Mouse (Mus musculus): Measurements from ENCODE around the gene Dnajb1. TPM values are rescaled to one million over a fixed set of nuclear protein-coding genes. Genes with fewer than 3 reads are reported as not detected.

Dnajb1 gene
- total and polyA plus RNA-seq, 2 experiments from 2014 or later: 41.2 to 65.1 TPM

GRCm38 (mm10) chr8:83609547-83610180, 1.7 kb downstream of the Dnajb1 start:
- DNase-seq (no peak), ATAC-seq (no peak)
- H3K27ac ChIP-seq (ENCODE audit: low read depth, low read length): no peak overlapping the region
- peak overlapping the region; percentile 83 for H3K4me3 ChIP-seq (ENCODE audit: low read depth, low read length)
- H3K4me1 ChIP-seq (ENCODE audit: insufficient read depth): peaks cover 7% of the 10 kb centered on the region
- peaks cover 46% of the 10 kb centered on the region for H3K36me3 ChIP-seq (ENCODE audit: insufficient read depth)
- H3K4me2 ChIP-seq (ENCODE audit: low read depth): peak overlapping the region; percentile 63
- no peaks in the 10 kb centered on the region for H3K9me3 ChIP-seq (ENCODE audit: low read length)
- TF ChIP-seq CTCF (IDR thresholded peaks at IDR 0.05; ENCODE audit: low read depth): no peak
- H3K9ac ChIP-seq: peak overlapping the region; percentile 68
- no peaks in the 10 kb centered on the region for H3K27me3 ChIP-seq (ENCODE audit: insufficient read depth, low read length)
- WGBS: 94% methylated on average over 10 of the region's 10 CpGs

DNA sequence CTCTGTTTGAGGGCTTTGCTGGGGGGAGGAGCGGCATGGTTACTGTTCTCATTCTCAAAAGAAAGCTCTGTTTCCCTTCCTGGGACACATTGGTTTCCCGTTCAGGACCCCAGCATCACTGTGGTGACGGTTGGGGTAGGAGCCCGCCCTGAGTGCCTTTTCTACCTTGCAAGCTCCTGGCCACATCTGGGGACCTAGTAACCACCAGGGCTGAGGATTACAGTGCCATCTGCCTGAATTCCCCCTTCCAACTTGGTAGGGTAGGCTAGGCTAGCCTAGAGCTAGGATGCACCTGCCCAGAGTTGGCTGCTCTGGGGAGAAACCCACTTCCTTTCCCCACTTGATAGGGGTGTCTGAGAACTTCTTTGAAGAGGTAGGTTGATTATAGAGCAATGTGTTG, 3.9 kb downstream of the Dnajb1 start:
- 95% methylated on average over 4 of the region's 4 CpGs for WGBS

GRCm38 (mm10) chr8:83613695-83614094, 5.7 kb downstream of the Dnajb1 start:
- DNase-seq (no peak), ATAC-seq (no peak)
- H3K4me2 ChIP-seq (ENCODE audit: low read depth): no peak overlapping the region
- 96% methylated on average over 4 of the region's 4 CpGs for WGBS
- H3K9me3 ChIP-seq (ENCODE audit: low read length): no peaks in the 10 kb centered on the region
- peaks cover 46% of the 10 kb centered on the region for H3K36me3 ChIP-seq (ENCODE audit: insufficient read depth)
- H3K27ac ChIP-seq (ENCODE audit: low read depth, low read length): no peak overlapping the region
- no peak overlapping the region for H3K4me3 ChIP-seq (ENCODE audit: low read depth, low read length)
- H3K27me3 ChIP-seq (ENCODE audit: insufficient read depth, low read length): no peaks in the 10 kb centered on the region
- H3K4me1 ChIP-seq (ENCODE audit: insufficient read depth): peaks cover 7% of the 10 kb centered on the region
- H3K9ac ChIP-seq: no peak overlapping the region
- no peak for TF ChIP-seq CTCF (IDR thresholded peaks at IDR 0.05; ENCODE audit: low read depth)

More for the DNA sequence above, 3.9 kb downstream of the Dnajb1 start:
- no peak for TF ChIP-seq CTCF (IDR thresholded peaks at IDR 0.05; ENCODE audit: low read depth)
- H3K27me3 ChIP-seq (ENCODE audit: insufficient read depth, low read length): no peaks in the 10 kb centered on the region
- ATAC-seq (no peak), DNase-seq (no peak)
- no peak overlapping the region for H3K9ac ChIP-seq
- no peak overlapping the region for H3K4me2 ChIP-seq (ENCODE audit: low read depth)
- H3K27ac ChIP-seq (ENCODE audit: low read depth, low read length): no peak overlapping the region
- no peak overlapping the region for H3K4me3 ChIP-seq (ENCODE audit: low read depth, low read length)
- H3K36me3 ChIP-seq (ENCODE audit: insufficient read depth): peaks cover 46% of the 10 kb centered on the region
- H3K9me3 ChIP-seq (ENCODE audit: low read length): no peaks in the 10 kb centered on the region
- peaks cover 7% of the 10 kb centered on the region for H3K4me1 ChIP-seq (ENCODE audit: insufficient read depth)

GRCm38 (mm10) chr8:83616625-83617024, 8.6 kb downstream of the Dnajb1 start:
- DNase-seq (no peak), ATAC-seq (no peak)
- TF ChIP-seq CTCF (IDR thresholded peaks at IDR 0.05; ENCODE audit: low read depth): no peak
- H3K36me3 ChIP-seq (ENCODE audit: insufficient read depth): peaks cover 26% of the 10 kb centered on the region
- H3K9me3 ChIP-seq (ENCODE audit: low read length): no peaks in the 10 kb centered on the region
- no peaks in the 10 kb centered on the region for H3K27me3 ChIP-seq (ENCODE audit: insufficient read depth, low read length)
- H3K27ac ChIP-seq (ENCODE audit: low read depth, low read length): no peak overlapping the region
- no peaks in the 10 kb centered on the region for H3K4me1 ChIP-seq (ENCODE audit: insufficient read depth)
- H3K4me3 ChIP-seq (ENCODE audit: low read depth, low read length): no peak overlapping the region
- H3K9ac ChIP-seq: no peak overlapping the region
- H3K4me2 ChIP-seq (ENCODE audit: low read depth): no peak overlapping the region

GRCm38 (mm10) chr8:83617111-83617510, 9.1 kb downstream of the Dnajb1 start:
- H3K27ac ChIP-seq (ENCODE audit: low read depth, low read length): no peak overlapping the region
- H3K36me3 ChIP-seq (ENCODE audit: insufficient read depth): peaks cover 21% of the 10 kb centered on the region
- DNase-seq: no peak
- H3K4me3 ChIP-seq (ENCODE audit: low read depth, low read length): no peak overlapping the region
- ATAC-seq: no peak
- H3K9me3 ChIP-seq (ENCODE audit: low read length): no peaks in the 10 kb centered on the region
- TF ChIP-seq CTCF (IDR thresholded peaks at IDR 0.05; ENCODE audit: low read depth): no peak
- no peaks in the 10 kb centered on the region for H3K27me3 ChIP-seq (ENCODE audit: insufficient read depth, low read length)
- WGBS: 91% methylated on average over 2 of the region's 2 CpGs
- no peak overlapping the region for H3K9ac ChIP-seq
- H3K4me2 ChIP-seq (ENCODE audit: low read depth): no peak overlapping the region
- H3K4me1 ChIP-seq (ENCODE audit: insufficient read depth): no peaks in the 10 kb centered on the region

DNA sequence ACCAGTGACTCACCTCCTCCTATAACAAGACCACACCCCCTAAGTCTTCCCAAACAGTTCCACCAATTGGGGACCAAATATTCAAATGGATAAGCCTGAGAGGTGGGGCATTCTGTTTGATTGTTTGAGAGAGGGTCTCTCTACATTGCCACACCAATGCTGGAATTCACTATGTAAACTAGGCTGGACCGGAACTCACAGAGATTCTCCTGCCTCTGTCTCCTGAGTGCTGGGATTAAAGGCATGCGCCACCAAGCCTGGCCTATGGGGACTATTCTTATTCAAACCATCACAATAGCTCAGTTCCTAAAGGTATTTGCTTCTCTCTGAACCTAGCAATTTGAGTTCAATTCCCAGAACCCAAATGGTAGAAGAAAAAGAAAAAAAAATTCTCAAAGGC, 10.6 kb downstream of the Dnajb1 start:
- no peak for TF ChIP-seq CTCF (IDR thresholded peaks at IDR 0.05; ENCODE audit: low read depth)
- Histone ChIP-seq H3K27ac (ENCODE audit: low read depth, low read length) (no peak overlapping the region), H3K36me3 (ENCODE audit: insufficient read depth) (peaks cover 9% of the 10 kb centered on the region; the same call in 1 of the 2 replicates), H3K4me3 (ENCODE audit: low read depth, low read length) (no peak overlapping the region), H3K4me2 (ENCODE audit: low read depth) (no peak overlapping the region), H3K27me3 (ENCODE audit: insufficient read depth, low read length) (no peaks in the 10 kb centered on the region), H3K9ac (no peak overlapping the region), H3K9me3 (ENCODE audit: low read length) (no peaks in the 10 kb centered on the region), H3K4me1 (ENCODE audit: insufficient read depth) (no peaks in the 10 kb centered on the region)
- no peak for ATAC-seq
- no peak for DNase-seq
- 95% methylated on average over 2 of the region's 2 CpGs for WGBS

GRCm38 (mm10) chr8:83619568-83620285, 11.7 kb downstream of the Dnajb1 start:
- TF ChIP-seq CTCF (IDR thresholded peaks at IDR 0.05; ENCODE audit: low read depth): no peak
- Histone ChIP-seq H3K4me2 (ENCODE audit: low read depth) (no peak overlapping the region), H3K36me3 (ENCODE audit: insufficient read depth) (no peaks in the 10 kb centered on the region), H3K9me3 (ENCODE audit: low read length) (no peaks in the 10 kb centered on the region), H3K9ac (no peak overlapping the region), H3K4me1 (ENCODE audit: insufficient read depth) (no peaks in the 10 kb centered on the region), H3K27me3 (ENCODE audit: insufficient read depth, low read length) (no peaks in the 10 kb centered on the region), H3K4me3 (ENCODE audit: low read depth, low read length) (no peak overlapping the region), H3K27ac (ENCODE audit: low read depth, low read length) (no peak overlapping the region)
- 89% methylated on average over 9 of the region's 9 CpGs for WGBS
- DNase-seq: no peak
- no peak for ATAC-seq

All from forebrain, postnatal 0 days (tissue).